Mouse (Mus musculus): ENCODE data around the gene Tnip1.

Gene Tnip1

GRCm38 (mm10) chr11:54884197-54884828, 78.4 kb downstream of the Tnip1 start:
- no peak for DNase-seq (ENCODE audit: extremely low spot score, low read depth, low spot score)

- DNase-seq (ENCODE audit: extremely low spot score, low read depth, low spot score), result no peak
Observed at GRCm38 (mm10) chr11:54882671-54883070, 80.0 kb downstream of the Tnip1 start.

DNA sequence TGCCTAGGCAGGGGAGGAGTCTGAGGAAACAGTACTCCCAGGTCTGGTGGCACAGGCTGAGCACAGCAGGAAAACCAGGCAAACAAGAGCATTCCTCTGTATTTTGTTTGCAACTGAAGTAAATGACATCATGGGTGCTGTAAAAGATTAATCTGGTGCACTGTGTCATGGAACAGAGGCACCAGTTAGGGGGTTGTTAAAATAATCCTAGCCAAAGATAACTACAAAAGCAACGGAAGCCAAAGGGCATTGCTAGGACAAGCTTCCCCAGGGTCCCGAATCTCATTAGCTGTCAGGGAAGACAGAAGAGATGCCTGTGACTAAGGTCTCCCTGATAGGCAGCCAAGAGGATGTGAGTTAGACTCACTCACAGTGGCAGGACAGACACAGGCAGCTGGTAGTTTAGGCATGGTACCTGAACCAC, 81.7 kb downstream of the Tnip1 start:
- DNase-seq (ENCODE audit: extremely low spot score, low read depth, low spot score), result no peak

DNA sequence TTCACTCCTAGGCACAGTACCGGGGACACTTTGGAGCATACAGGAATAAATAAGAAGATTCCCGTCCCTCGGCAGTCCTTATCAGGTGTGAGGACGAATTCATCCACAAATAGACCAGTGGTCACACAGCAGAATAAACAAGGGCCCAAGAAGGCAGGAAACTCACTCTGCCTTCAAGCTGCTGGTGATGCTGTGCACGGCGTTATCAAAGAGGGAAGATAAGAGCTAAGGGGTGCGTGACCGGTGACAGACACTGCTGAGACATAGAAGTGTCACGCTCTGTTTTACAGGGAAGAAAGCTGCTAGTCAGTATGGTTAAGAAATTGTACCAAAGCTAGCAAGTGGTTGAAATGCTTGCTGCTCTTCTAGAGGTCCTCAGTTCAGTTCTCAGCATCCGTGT, 82.8 kb downstream of the Tnip1 start:
- DNase-seq (ENCODE audit: extremely low spot score, low read depth, low spot score), result no peak

DNA sequence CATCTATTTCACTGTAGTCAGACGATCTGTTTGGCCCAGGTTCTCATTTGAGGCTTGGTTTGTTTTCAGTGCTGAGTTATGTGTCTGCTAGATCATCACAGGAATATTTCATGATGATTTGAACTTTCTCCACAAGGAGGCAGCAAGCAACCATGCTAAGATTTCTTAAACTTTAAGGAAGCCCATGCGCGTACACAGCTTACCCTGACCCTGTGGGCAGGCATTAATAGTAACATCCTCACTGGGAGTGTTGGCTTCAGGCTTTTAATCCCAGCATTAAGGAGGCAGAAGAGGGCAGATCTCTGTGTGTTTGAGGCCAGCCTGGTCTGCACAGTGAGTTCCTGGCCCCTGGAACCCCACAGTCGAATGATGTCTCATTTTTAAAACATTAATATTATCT, 83.3 kb downstream of the Tnip1 start:
- DNase-seq (ENCODE audit: extremely low spot score, low read depth, low spot score), result no peak

- DNase-seq (ENCODE audit: extremely low spot score, low read depth, low spot score), result no peak
Observed at GRCm38 (mm10) chr11:54878893-54879292, 83.8 kb downstream of the Tnip1 start.

GRCm38 (mm10) chr11:54876031-54876430, 86.7 kb downstream of the Tnip1 start:
- no peak for DNase-seq (ENCODE audit: extremely low spot score, low read depth, low spot score)

GRCm38 (mm10) chr11:54871831-54872537, 90.7 kb downstream of the Tnip1 start:
- no peak for DNase-seq (ENCODE audit: extremely low spot score, low read depth, low spot score)

DNA sequence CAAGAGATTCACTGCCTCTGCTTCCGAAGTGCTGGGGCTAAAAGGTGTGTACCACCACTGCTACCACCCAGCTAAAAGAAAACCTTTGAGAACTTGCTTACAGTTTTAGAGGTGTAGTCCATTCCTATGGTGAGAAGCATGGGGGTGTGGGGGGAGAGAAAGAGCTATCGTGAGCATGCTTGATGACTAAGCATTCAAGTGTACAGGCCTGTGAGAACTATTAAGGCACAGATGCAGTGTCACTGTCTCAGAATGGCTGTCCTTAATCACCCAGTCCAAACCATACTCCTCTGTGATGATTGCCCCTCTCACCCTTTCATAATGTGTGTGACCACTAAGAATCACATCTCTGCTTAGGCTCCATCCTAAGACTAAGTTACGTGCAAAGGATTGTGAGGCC, 93.4 kb downstream of the Tnip1 start:
- DNase-seq (ENCODE audit: extremely low spot score, low read depth, low spot score), result no peak

DNA sequence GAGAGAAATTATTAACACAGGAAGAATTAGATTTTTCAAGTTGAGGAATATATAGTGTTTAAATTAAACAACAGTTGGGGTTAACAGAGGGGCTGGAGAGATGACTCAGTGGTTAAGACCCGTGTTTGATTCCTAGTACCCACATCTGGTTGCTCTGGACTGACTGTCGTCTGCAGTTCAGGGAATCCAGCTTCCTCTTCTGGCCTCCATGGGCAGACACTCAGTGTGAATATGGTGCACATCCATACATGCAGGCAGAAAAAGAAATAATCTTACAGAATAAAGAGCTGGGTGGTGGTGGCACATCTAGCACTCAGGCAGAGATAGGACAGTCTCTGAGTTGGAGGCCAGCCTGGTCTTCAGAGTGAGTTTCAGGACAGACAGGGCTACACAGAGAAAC, 94.3 kb downstream of the Tnip1 start:
- DNase-seq (ENCODE audit: extremely low spot score, low read depth, low spot score), result no peak

DNA sequence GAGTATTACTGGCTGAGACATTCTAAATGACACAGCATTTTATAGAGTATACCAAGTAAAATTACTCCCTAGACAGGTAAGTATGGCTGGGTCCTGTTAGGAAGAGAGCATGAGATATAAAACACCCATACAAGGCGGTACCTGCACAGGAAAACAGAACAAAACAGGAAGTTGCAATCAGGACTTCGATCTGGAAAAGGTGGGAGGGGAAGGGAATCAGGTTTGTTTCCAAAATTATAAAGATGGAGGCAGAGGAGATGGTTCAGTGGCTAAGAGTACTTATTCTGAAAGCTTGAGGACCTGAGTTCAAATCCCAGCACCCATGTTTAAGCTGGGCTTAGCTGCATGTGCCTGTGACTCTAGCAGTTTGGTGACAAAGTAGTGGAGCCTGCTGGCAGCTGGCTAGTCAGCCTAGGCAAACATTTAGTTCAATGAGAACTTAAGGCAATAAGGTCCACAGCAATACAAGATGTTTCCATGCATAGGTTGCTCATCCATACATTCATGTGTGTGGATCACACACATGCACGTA, 94.7 kb downstream of the Tnip1 start:
- DNase-seq (ENCODE audit: extremely low spot score, low read depth, low spot score), result no peak

GRCm38 (mm10) chr11:54867049-54867385, 95.7 kb downstream of the Tnip1 start:
- DNase-seq (ENCODE audit: extremely low spot score, low read depth, low spot score), result no peak

DNA sequence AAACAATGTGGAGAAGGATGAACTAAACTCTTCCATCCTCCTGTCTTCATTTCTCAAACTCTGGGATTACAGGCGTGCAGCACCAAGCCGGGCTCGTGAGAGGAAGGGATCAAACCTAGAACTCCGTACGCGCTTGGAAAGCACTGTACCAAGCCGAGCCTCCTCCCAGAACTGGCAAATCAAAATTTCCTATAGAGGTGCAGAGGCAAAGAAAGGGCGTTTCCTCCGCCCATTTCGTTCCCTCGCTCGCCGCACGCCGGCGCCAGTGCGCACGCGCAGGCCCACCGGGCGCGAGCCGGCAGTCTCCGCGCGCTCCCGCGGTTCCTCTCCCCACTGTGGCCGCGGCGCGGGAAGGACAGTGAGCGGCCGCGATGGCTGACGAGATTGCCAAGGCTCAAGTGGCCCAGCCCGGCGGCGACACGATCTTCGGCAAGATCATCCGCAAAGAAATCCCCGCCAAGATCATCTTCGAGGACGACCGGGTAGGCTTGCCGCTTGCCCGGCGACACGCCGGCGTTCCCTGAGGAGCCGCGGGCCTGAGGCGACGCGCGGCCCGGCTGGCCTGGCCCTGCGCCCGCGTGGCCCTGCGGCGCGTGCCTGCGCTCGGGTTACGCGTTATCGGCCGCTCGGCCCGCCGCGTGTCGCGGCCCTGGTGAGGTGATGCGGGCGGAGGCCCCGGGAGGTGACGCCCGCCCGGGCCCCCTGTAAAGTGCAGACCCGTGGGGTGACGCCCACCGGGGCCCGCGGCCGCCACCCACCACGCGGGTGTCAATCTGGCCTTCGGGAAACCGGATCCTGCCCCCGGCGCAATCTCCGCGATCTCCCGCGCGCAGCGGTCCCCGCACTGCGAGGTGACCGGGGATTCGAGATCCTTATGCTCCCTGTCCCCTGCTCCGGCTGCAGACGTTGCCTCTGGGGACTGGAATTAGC, 96.3 kb downstream of the Tnip1 start, which contains the start of gene Hint1:
TSS of gene Hint1 (plus strand) at position 265 of the 930 bp plus-strand sequence.
- no peak for DNase-seq (ENCODE audit: extremely low spot score, low read depth, low spot score)

DNA sequence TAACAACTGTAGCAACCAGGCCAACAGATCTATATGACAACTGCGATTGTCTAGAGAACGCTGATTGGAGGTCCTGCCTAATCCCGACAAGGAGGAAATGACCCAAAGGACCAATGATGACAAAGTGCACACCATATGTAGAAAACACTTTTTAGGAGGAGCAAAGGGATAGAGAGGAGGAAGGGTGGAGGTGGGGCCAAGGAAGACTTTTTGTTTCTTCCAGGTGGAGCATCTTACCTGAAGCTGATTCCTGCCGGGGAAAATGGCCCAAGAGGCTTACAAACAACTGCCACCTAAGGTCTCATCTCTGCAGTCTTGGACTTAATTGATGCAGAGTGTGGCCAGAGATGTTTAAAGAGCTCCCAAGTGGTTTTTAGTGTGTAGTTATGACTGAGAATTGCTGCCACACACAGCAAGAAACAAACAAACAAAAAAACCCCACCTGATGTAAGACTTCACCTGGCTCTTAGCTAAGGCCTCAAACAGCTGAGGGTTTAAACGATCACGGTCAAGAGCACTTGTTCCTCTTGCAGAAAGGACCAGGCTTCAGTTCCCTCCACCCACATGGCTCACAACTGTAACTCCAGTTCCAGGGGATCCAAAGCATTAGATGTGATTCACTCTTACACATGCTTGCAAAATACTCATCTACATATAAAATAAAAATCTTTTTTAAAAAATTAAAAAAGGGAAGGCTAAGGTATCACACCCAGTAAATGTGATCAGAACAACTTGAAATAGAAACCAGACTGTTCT, 97.2 kb downstream of the Tnip1 start:
- DNase-seq (ENCODE audit: extremely low spot score, low read depth, low spot score), result no peak

GRCm38 (mm10) chr11:54862621-54863520, 99.8 kb downstream of the Tnip1 start:
- DNase-seq (ENCODE audit: extremely low spot score, low read depth, low spot score), result no peak

- no peak for DNase-seq (ENCODE audit: extremely low spot score, low read depth, low spot score)
Observed at GRCm38 (mm10) chr11:54861471-54862420, 101.0 kb downstream of the Tnip1 start.

Data from hindlimb bud, embryonic 11.5 days (tissue).